Mouse (Mus musculus) kidney, postnatal 0 days (tissue): ENCODE data around the gene Fndc3a. TPM values are rescaled to one million over a fixed set of nuclear protein-coding genes. Genes with fewer than 3 reads are reported as not detected.

Source experiments
- ATAC-seq: fragments of 200-750 bp; cut with Nextera tagmentation; replicated peaks from 2 replicates; pipeline ENCODE4 v1.8.0; 2017; ENCODE audit warnings: low read depth, moderate number of reproducible peaks, moderate TSS enrichment, moderate library complexity; ENCODE audit not compliant: low FRiP score
- DNase-seq: peaks from one replicate; pipeline ENCODE4 v3.0.0-alpha.2; 2016; ENCODE audit warnings: low spot score
- H3K27ac ChIP-seq: fragments of 300-500 bp; sonication (generic); 2 replicates; pipeline ENCODE4 v1.5.1; 2014; ENCODE audit warnings: mild to moderate bottlenecking
- H3K27me3 ChIP-seq: fragments of 300-500 bp; sonication (generic); 2 replicates; pipeline ENCODE4 v1.6.1; 2014; ENCODE audit warnings: low read length, mixed read lengths; ENCODE audit not compliant: insufficient read depth
- H3K36me3 ChIP-seq: fragments of 300-500 bp; sonication (generic); 2 replicates; pipeline ENCODE4 v1.6.1; 2014; ENCODE audit warnings: low read length, mixed read lengths; ENCODE audit not compliant: insufficient read depth
- H3K4me1 ChIP-seq: fragments of 300-500 bp; sonication (generic); replicated peaks from 2 replicates; pipeline ENCODE4 v1.6.1; 2014; ENCODE audit warnings: antibody characterized with exemption, low read length, mixed read lengths; ENCODE audit not compliant: insufficient read depth
- H3K4me2 ChIP-seq: fragments of 300-500 bp; sonication (generic); 2 replicates; pipeline ENCODE4 v1.6.1; 2014; ENCODE audit warnings: mild to moderate bottlenecking, low read length, moderate library complexity, mixed read lengths
- H3K4me3 ChIP-seq: fragments of 300-500 bp; sonication (generic); replicated peaks from 2 replicates; pipeline ENCODE4 v1.5.1; 2014; ENCODE audit warnings: low read depth, low read length
- H3K9ac ChIP-seq: fragments of 300-500 bp; sonication (generic); 2 replicates; pipeline ENCODE4 v1.6.1; 2014; ENCODE audit warnings: low read depth, low read length
- H3K9me3 ChIP-seq: fragments of 300-500 bp; sonication (generic); replicated peaks from 2 replicates; pipeline ENCODE4 v1.6.1; 2016; ENCODE audit warnings: low read length, inconsistent platforms, mixed read lengths
- CTCF ChIP-seq: IDR thresholded peaks from 2 replicates; pipeline ENCODE4 v1.5.1; 2016; ENCODE audit warnings: antibody characterized with exemption, low read depth, mild to moderate bottlenecking, moderate library complexity
- WGBS: fragments of 180-500 bp; shearing (Covaris S2); extraction: QIAGEN DNeasy Blood & Tissue Kit; methylation state at CpG from one replicate; pipeline ENCODE4 v1.1.7; 2014; 5-methylcytosine and 5-hydroxymethylcytosine counted together
- polyA plus RNA-seq: library from polyadenylated mRNA; unstranded; fragments of >200 nt; fragmentation: Nextera tagmentation; extraction: Ambion mirVana; gene quantifications from 2 replicates; pipeline ENCODE4 v1.2.1, GENCODE M21; 2015

Gene Fndc3a
- polyA plus RNA-seq, 1 experiment from 2014 or later, result 36.6 TPM

DNA sequence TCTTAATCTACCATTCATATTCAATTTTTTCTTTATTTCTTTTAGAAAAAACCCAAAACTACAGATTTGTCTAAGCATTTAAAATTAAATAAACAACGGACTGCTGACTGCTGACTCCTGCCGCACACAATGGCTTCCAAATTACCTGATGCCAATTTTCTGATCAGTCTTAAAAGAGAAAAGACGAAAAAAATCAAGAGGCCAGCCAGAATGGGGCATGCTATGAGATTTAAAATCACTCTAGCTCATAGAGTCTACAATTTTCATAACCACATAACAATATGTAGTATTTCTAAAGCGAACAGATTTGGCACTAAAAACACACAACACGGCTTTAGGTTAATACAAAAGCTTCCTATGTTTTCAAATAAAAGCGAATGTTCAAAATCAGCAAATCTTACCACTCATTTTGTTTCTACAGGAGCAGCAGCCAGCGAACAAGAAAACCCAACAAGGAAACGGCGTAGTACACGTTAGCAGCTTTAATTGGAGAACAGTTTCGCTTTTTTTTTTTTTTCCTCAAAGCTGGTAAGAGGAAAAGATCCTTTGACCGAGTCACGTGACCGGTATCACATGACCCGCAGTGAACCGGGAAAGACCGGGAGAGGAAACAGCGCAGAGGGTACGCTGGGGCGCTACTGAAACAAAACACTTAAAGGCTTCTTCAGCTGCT, 107.1 kb downstream of the Fndc3a start:
- DNase-seq (peak; percentile 94), ATAC-seq (peak; percentile 92)
- no peaks in the 10 kb centered on the region for H3K27me3 ChIP-seq
- H3K4me1 ChIP-seq, result peaks cover 8% of the 10 kb centered on the region; the same call in 1 of the 2 replicates
- TF ChIP-seq CTCF, result no peak
- H3K9me3 ChIP-seq, result no peaks in the 10 kb centered on the region
- H3K9ac ChIP-seq, result peak overlapping the region; percentile 50; the same call in 1 of the 2 replicates
- peak overlapping the region; percentile 59 for H3K4me2 ChIP-seq
- H3K36me3 ChIP-seq, result no peaks in the 10 kb centered on the region
- peak overlapping the region; percentile 41 for H3K4me3 ChIP-seq
- WGBS, result 1% methylated on average over 20 of the region's 20 CpGs
- peak overlapping the region; percentile 51 for H3K27ac ChIP-seq

DNA sequence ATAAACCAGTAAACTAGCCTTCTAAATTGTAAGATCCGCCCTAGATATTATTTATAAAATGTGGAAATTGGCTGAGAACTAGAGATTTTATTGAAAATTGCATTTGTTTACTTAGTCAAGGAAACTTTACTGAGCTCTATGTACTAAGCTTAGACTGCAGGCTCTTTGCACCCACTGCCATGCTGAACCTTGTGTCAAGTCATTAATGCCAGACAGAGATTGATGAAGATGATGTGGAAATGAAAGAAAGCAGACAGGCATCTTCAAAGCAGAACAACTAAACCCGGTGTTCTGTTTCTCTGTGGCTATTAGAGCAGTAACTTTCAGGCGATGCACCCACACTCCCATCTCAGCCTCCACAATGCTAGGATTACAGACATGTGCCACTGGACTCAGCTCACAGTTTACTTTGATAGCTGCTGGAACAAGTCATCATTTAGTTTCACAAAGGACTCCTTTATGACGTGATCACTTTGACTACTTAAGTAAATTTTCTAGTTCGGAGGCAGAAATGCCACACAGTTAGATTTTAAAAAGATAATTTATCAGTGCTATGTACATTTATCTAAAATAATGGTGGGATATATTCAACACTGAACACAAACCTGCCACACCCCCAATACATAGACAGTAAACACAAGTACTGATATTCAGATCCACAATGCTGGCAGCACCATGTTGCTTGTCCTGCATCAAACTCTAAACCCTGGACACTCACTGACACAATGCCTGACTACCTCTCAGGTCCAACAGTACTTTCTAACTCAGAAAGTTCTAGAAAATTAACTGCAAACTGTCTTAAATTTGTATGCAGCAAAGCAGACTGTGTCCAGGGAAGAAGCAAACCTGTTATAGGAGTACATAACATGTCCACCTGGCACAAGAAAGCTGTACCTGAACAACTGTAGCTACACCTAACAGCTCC, 108.2 kb downstream of the Fndc3a start:
- no peak overlapping the region for H3K27ac ChIP-seq
- peak; percentile 81 for DNase-seq
- peak; percentile 72; the same call in 1 of the 2 replicates for ATAC-seq

DNA sequence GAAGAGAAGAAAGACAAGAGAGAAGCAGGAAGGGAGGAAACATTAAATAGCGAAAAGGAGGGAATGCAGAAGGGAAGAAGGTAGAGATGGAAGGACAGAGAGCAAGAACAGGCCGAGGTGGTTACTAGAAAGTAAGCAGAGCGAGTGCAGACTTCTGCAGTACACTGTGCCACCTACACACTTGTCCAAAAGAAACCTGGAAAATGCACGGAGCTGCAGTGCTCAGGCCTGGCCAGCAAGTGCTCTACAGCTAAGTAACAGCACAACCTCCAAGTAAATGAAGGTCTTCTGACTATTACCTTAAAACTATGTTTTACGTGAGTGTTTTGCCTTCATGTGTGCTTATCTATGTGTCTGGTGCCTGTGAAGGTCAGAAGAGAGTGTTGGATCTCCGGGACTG, 109.4 kb downstream of the Fndc3a start:
- no peak overlapping the region for H3K4me3 ChIP-seq
- no peak overlapping the region for H3K27ac ChIP-seq
- H3K27me3 ChIP-seq, result no peaks in the 10 kb centered on the region
- H3K4me2 ChIP-seq, result peak overlapping the region; percentile 18; the same call in 1 of the 2 replicates
- no peak overlapping the region for H3K9ac ChIP-seq
- H3K9me3 ChIP-seq, result no peaks in the 10 kb centered on the region
- H3K4me1 ChIP-seq, result peaks cover 8% of the 10 kb centered on the region; the same call in 1 of the 2 replicates
- ATAC-seq (no peak), DNase-seq (no peak)
- no peak for TF ChIP-seq CTCF
- H3K36me3 ChIP-seq, result no peaks in the 10 kb centered on the region
- WGBS, result 65% methylated on average over 6 of the region's 6 CpGs

More for the DNA sequence above, 108.2 kb downstream of the Fndc3a start:
- Histone ChIP-seq H3K27me3 (no peaks in the 10 kb centered on the region), H3K4me2 (peak overlapping the region; percentile 59), H3K4me1 (peaks cover 8% of the 10 kb centered on the region; the same call in 1 of the 2 replicates), H3K9me3 (no peaks in the 10 kb centered on the region), H3K4me3 (peak overlapping the region; percentile 41), H3K9ac (peak overlapping the region; percentile 46; the same call in 1 of the 2 replicates), H3K36me3 (no peaks in the 10 kb centered on the region)
- no peak for TF ChIP-seq CTCF
- WGBS, result 31% methylated on average over 5 of the region's 5 CpGs

DNA sequence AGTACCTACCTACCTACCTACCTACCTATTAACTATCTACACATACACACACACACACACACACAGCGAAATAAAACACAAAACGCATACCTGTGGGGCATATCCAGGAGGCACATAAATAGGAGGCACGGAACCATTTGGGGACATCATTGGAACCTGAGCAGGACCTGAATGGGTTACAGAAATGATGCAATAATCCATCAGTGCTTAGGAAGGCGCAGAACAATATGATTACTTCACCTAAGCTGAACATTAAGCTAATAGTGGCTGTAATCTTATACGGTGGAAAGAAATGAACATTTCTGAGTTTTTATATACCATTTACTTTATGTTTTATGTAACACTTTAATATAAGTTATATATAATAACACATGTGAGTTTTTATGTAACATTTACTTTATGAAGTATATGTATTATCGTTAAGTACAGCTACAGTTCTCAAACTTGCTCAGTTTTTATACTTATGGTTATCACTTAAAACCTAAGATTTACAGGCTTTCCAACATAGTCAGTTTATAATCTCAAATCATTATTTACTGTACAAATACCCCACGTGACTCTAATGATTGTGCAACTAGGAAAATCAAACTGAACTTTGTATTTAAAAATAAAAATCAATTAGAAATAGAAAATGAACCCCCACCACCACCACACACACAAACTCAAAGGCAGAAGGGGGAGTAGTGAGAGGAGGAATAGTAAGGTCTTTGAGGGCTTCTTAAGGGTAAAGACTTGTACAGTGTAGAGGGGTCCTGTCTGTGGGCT, 110.6 kb downstream of the Fndc3a start:
- no peak for ATAC-seq
- no peak overlapping the region for H3K9ac ChIP-seq
- no peaks in the 10 kb centered on the region for H3K27me3 ChIP-seq
- 93% methylated on average over 7 of the region's 7 CpGs for WGBS
- no peak overlapping the region for H3K27ac ChIP-seq
- no peak for DNase-seq
- no peak overlapping the region for H3K4me2 ChIP-seq
- H3K4me3 ChIP-seq, result no peak overlapping the region
- H3K4me1 ChIP-seq, result peaks cover 8% of the 10 kb centered on the region; the same call in 1 of the 2 replicates
- no peak for TF ChIP-seq CTCF
- H3K9me3 ChIP-seq, result no peaks in the 10 kb centered on the region
- H3K36me3 ChIP-seq, result no peaks in the 10 kb centered on the region

DNA sequence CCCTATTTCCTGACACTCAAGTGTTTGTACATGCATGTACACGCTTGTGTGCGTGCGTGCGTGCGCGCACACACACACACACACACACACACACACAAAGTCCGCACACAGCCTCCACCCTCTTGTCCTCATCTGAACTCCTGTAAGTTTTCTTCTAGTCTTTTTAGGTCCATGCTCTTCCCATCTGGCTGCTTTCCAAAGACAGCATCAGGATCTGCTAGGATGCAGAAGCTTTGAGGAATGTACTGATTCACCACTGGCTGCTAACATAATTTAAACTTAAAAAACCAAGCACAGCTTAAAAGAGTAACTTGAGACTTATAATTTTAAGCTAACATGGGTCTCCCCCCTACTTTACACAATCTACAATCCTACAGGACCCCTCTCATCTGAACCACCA, 115.6 kb downstream of the Fndc3a start:
- H3K4me2 ChIP-seq, result no peak overlapping the region
- DNase-seq (peak; percentile 55), ATAC-seq (no peak)
- no peaks in the 10 kb centered on the region for H3K4me1 ChIP-seq
- 90% methylated on average over 7 of the region's 7 CpGs for WGBS
- no peaks in the 10 kb centered on the region for H3K27me3 ChIP-seq
- H3K36me3 ChIP-seq, result peaks cover 6% of the 10 kb centered on the region; the same call in 1 of the 2 replicates
- H3K27ac ChIP-seq, result no peak overlapping the region
- H3K9me3 ChIP-seq, result no peaks in the 10 kb centered on the region
- H3K4me3 ChIP-seq, result no peak overlapping the region
- no peak for TF ChIP-seq CTCF
- no peak overlapping the region for H3K9ac ChIP-seq
